Mouse (Mus musculus): ENCODE results near the gene Myt1.

- TF ChIP-seq GATA1 (IDR thresholded peaks at IDR 0.05; ENCODE audit: low read length) (no peak), TAL1 (IDR thresholded peaks at IDR 0.05; ENCODE audit: low read length) (no peak)
Observed at GRCm38 (mm10) chr2:181864536-181864860, 101.4 kb downstream of the Myt1 start.

Data from erythroblast, embryonic 14.5 days (primary cell).